ENCODE assay signal across 18 mouse cellular contexts in the genomic region with DNA sequence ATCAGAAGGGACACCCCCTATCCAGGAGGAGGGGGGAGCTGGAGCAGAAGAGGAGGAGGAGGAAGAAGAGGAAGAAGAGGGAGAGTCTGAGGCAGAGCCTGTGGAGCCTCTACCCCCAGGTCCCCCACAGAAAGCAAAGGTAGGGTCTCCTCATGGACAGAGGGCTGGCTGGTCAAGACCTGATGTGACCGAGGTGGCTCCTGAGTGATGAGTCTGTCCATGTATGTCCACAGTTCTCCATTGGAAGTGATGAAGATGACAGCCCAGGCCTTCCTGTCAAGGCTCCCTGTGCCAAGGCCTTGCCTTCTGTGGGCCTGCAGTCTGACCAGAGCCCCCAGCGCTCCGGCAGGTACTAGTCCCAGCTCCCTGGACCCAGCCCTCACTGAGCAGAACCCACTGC. TPM values are rescaled to one million over a fixed set of nuclear protein-coding genes. Genes with fewer than 3 reads are reported as not detected.
A peak's percentile ranks its signal among the peaks of the same experiment; 100 is the strongest.
DNase-seq lines count a peak whose midpoint lies in the region; ATAC-seq and TF ChIP-seq lines count a peak whose summit lies in the region.
"Had no signal": no experiment of that assay in that cellular context is flagged by ENCODE, and none has a peak within 500 bp of the region (broad histone marks: within the 10 kb centered on the region; RNA-seq: fewer than 3 reads in every experiment).

No protein-coding gene starts in this region.

- no peak overlapping the region for H3K27ac ChIP-seq in heart, embryonic 12.5 days (ENCODE audit: poor library complexity, severe bottlenecking)
- H3K27ac ChIP-seq in left cerebral cortex, adult 2 months, result peak overlapping the region; percentile 40; the same call in 1 of the 2 replicates
- H3K27ac ChIP-seq in hindbrain, embryonic 14.5 days, result no peak overlapping the region
- H3K27ac ChIP-seq: embryonic facial prominence, embryonic 12.5 days; forebrain, embryonic 15.5 days had no signal

- DNase-seq in heart, postnatal 36 days, result no peak
- DNase-seq in left cerebral cortex, adult 2 months (ENCODE audit: extremely low spot score in 1 of 2, low spot score in 2 of 2), result no peak
- DNase-seq in left cerebral cortex, adult 8-10 months (ENCODE audit: low spot score in 2 of 2), result no peak
- DNase-seq in testis, postnatal 10 days (ENCODE audit: low spot score), result peak; percentile 41
- DNase-seq in testis, postnatal 14 days (ENCODE audit: low spot score), result no peak
- no peak for DNase-seq in hindbrain, embryonic 14.5 days (ENCODE audit: low spot score)
- DNase-seq: adrenal gland, postnatal 14 days; cerebellum, adult 11-12 months; cerebellum, adult 9-10 months; cerebellum, postnatal 25 days; gastrocnemius, postnatal 36 days had no signal

- H3K27me3 ChIP-seq in heart, embryonic 12.5 days (replicated peaks), result no peaks in the 10 kb centered on the region
- H3K27me3 ChIP-seq in hindbrain, embryonic 14.5 days (ENCODE audit: control insufficient read depth, insufficient read depth, low read length), result no peaks in the 10 kb centered on the region
- H3K27me3 ChIP-seq: embryonic facial prominence, embryonic 12.5 days; forebrain, embryonic 15.5 days had no signal

- no peak overlapping the region for H3K4me3 ChIP-seq in heart, embryonic 12.5 days
- H3K4me3 ChIP-seq in left cerebral cortex, adult 2 months, result peak overlapping the region; percentile 90; the same call in 1 of the 2 replicates
- no peak overlapping the region for H3K4me3 ChIP-seq in hindbrain, embryonic 14.5 days (replicated peaks; ENCODE audit: low read length)
- H3K4me3 ChIP-seq: embryonic facial prominence, embryonic 12.5 days; forebrain, embryonic 15.5 days had no signal

- H3K9ac ChIP-seq in heart, embryonic 12.5 days, result 0 out of 2 replicates have a peak overlapping the region, but pooled peaks have one; percentile 18
- H3K9ac ChIP-seq in hindbrain, embryonic 14.5 days, result no peak overlapping the region
- H3K9ac ChIP-seq: embryonic facial prominence, embryonic 12.5 days; forebrain, embryonic 15.5 days had no signal

- 92% methylated on average over 3 of the region's 3 CpGs for WGBS in heart, embryonic 12.5 days
- WGBS in hindbrain, embryonic 14.5 days, result 96% methylated on average over 3 of the region's 3 CpGs

- no peak for ATAC-seq in heart, embryonic 12.5 days (ENCODE audit: insufficient number of reproducible peaks, low FRiP score)
- no peak for ATAC-seq in hindbrain, embryonic 14.5 days (ENCODE audit: low FRiP score)
- ATAC-seq: forebrain, embryonic 15.5 days; hindbrain, embryonic 16.5 days; inflammation-experienced regulatory T-cells, adult 6 months; intestine, postnatal 0 days had no signal

- H3K36me3 ChIP-seq in heart, embryonic 12.5 days, result peaks cover 39% of the 10 kb centered on the region
- peaks cover 37% of the 10 kb centered on the region for H3K36me3 ChIP-seq in hindbrain, embryonic 14.5 days (replicated peaks; ENCODE audit: control insufficient read depth, insufficient read depth)
- H3K36me3 ChIP-seq: G1E had no signal

- 0 out of 2 replicates have a peak, but pooled peaks cover under 1% of the 10 kb centered on the region for H3K9me3 ChIP-seq in heart, embryonic 12.5 days (replicated peaks)
- no peaks in the 10 kb centered on the region for H3K9me3 ChIP-seq in hindbrain, embryonic 14.5 days (ENCODE audit: control insufficient read depth, low read length)
- H3K9me3 ChIP-seq: embryonic facial prominence, embryonic 12.5 days; forebrain, embryonic 15.5 days; G1E had no signal

- H3K4me1 ChIP-seq in heart, embryonic 12.5 days (replicated peaks), result peaks cover 39% of the 10 kb centered on the region
- peaks cover 15% of the 10 kb centered on the region for H3K4me1 ChIP-seq in hindbrain, embryonic 14.5 days (replicated peaks; ENCODE audit: control insufficient read depth, insufficient read depth, low read length)

- no peak overlapping the region for H3K4me2 ChIP-seq in heart, embryonic 12.5 days
- H3K4me2 ChIP-seq in hindbrain, embryonic 14.5 days (replicated peaks), result no peak overlapping the region
- H3K4me2 ChIP-seq: embryonic facial prominence, embryonic 12.5 days; forebrain, embryonic 15.5 days had no signal

- no peak for TF ChIP-seq CTCF in left cerebral cortex, adult 2 months (IDR thresholded peaks at IDR 0.05)

- intact Hi-C loops in heart, postnatal 36 days (cut with DNase I), result loop anchor here (2.0 kb wide), 1 partner anchor 41 kb away; a partner anchor contains a TSS
- intact Hi-C loops in left cerebral cortex, adult 2 months (cut with DNase I), result loop anchor here (5.0 kb wide), 1 partner anchor 41 kb away; a partner anchor contains a TSS

RNA-seq across cellular contexts. Expression of a gene that starts 2.0 kb away (rescaled TPM):
- 32.6 and 35.7 TPM in 2 replicates for polyA plus RNA-seq in heart, embryonic 12.5 days (2016; fragmentation: Nextera tagmentation; extraction: Ambion mirVana)
- total RNA-seq in heart, postnatal 36 days (2021), result 100 to 1,000 TPM; 233 to 249 TPM
- 100 to 1,000 TPM; 180 to 185 TPM for total RNA-seq in left cerebral cortex, adult 2 months (2021)
- 100 to 1,000 TPM; 166 to 199 (median 181) TPM for total RNA-seq in left cerebral cortex, adult 8-10 months (2022)
- 43.0 and 50.1 TPM in 2 replicates for polyA plus RNA-seq in hindbrain, embryonic 14.5 days (2014; fragmentation: Nextera tagmentation; extraction: Ambion mirVana)
- polyA plus RNA-seq: G1E had no signal

RNA-seq across cellular contexts. Expression of a gene that starts 26.8 kb away (rescaled TPM):
- 20.5 and 20.9 TPM in 2 replicates for polyA plus RNA-seq in heart, embryonic 12.5 days (2016; fragmentation: Nextera tagmentation; extraction: Ambion mirVana)
- total RNA-seq in heart, postnatal 36 days (2021), result 10 to 100 TPM in 1 of 2 experiments, 1 to 10 TPM in 1; 9.2 to 14.1 TPM
- total RNA-seq in left cerebral cortex, adult 2 months (2021), result 10 to 100 TPM; 34.3 to 35.8 TPM
- total RNA-seq in left cerebral cortex, adult 8-10 months (2022), result 10 to 100 TPM; 28.0 to 34.1 (median 32.2) TPM
- 14.0 and 17.9 TPM in 2 replicates for polyA plus RNA-seq in hindbrain, embryonic 14.5 days (2014; fragmentation: Nextera tagmentation; extraction: Ambion mirVana)

RNA-seq across cellular contexts. Expression of a gene that starts 41.2 kb away (rescaled TPM):
- polyA plus RNA-seq in heart, embryonic 12.5 days (2016; fragmentation: Nextera tagmentation; extraction: Ambion mirVana), result 7.5 and 9.2 TPM in 2 replicates
- 1 to 10 TPM; 3.6 TPM for total RNA-seq in heart, postnatal 36 days (2021)
- 10 to 100 TPM; 24.8 to 30.1 TPM for total RNA-seq in left cerebral cortex, adult 2 months (2021)
- total RNA-seq in left cerebral cortex, adult 8-10 months (2022), result 10 to 100 TPM; 18.8 to 24.0 (median 21.0) TPM
- 9.7 and 9.9 TPM in 2 replicates for polyA plus RNA-seq in hindbrain, embryonic 14.5 days (2014; fragmentation: Nextera tagmentation; extraction: Ambion mirVana)
- total RNA-seq: G1E had no signal
- polyA plus RNA-seq: G1E; inflammation-experienced regulatory T-cells, adult 6 months had no signal

RNA-seq across cellular contexts. Expression of a gene that starts 41.8 kb away (rescaled TPM):
- 137 and 147 TPM in 2 replicates for polyA plus RNA-seq in heart, embryonic 12.5 days (2016; fragmentation: Nextera tagmentation; extraction: Ambion mirVana)
- 100 to 1,000 TPM; 130 to 136 TPM for total RNA-seq in heart, postnatal 36 days (2021)
- total RNA-seq in left cerebral cortex, adult 2 months (2021), result 10 to 100 TPM; 29.3 to 29.8 TPM
- total RNA-seq in left cerebral cortex, adult 8-10 months (2022), result 10 to 100 TPM; 25.9 to 30.7 (median 28.7) TPM
- polyA plus RNA-seq in hindbrain, embryonic 14.5 days (2014; fragmentation: Nextera tagmentation; extraction: Ambion mirVana), result 22.6 and 25.9 TPM in 2 replicates
- polyA plus RNA-seq: G1E; inflammation-experienced regulatory T-cells, adult 6 months had no signal

Comparison
In these comparisons a context has a peak if more than half of its experiments do, and no peak if none do; other contexts are left out.
1. RNA of a gene that starts 41.2 kb away (total RNA-seq): 24.8 to 30.1 TPM in left cerebral cortex, adult 2 months and 18.8 to 24.0 TPM in left cerebral cortex, adult 8-10 months; 3.6 TPM in heart, postnatal 36 days; every median in the first group is over 4 times any median in the second.